Mouse (Mus musculus): ENCODE measurements around the gene Stk26. TPM values are rescaled to one million over a fixed set of nuclear protein-coding genes. Genes with fewer than 3 reads are reported as not detected.

Stk26 gene
- total RNA-seq, 2 experiments from 2014 or later: 1.6 to 3.4 TPM

- no peak for DNase-seq
Observed at GRCm38 (mm10) chrX:50926893-50927545, 86.2 kb downstream of the Stk26 start.

- DNase-seq: no peak
Observed at GRCm38 (mm10) chrX:50930309-50930708, 89.5 kb downstream of the Stk26 start.

GRCm38 (mm10) chrX:50937117-50937516, 96.3 kb downstream of the Stk26 start:
- no peak for DNase-seq

- peak in 1 of 2 experiments; percentile 5 for DNase-seq
Observed at GRCm38 (mm10) chrX:50942610-50943009, 101.8 kb downstream of the Stk26 start, which contains the start of gene Frmd7. TSS of gene Frmd7 (minus strand) at chrX:50942710.

Other genes with a start within 250 kb of the Stk26 start
- under 1 TPM; 0.13 to 0.17 TPM for gene Frmd7, start 101.7 kb downstream of the Stk26 start, total RNA-seq (2021)
- 10 to 100 TPM; 21.8 to 25.6 TPM for gene Rap2c, start 177.0 kb downstream of the Stk26 start, total RNA-seq (2021)